Mouse (Mus musculus) olfactory bulb, adult 2 months (tissue): ENCODE results near the gene Dctn2.

ENCODE experiments used
- CTCF ChIP-seq: fragments of 200-500 bp; IDR thresholded peaks from 2 replicates; pipeline ENCODE4 v1.5.1; 2012; ENCODE audit warnings: low read depth, mild to moderate bottlenecking, low read length, moderate library complexity; ENCODE audit not compliant: insufficient read depth
- POLR2A ChIP-seq: fragments of 200-500 bp; IDR thresholded peaks from 2 replicates; pipeline ENCODE4 v1.6.1; 2012; ENCODE audit warnings: mild to moderate bottlenecking, low read depth, low read length, moderate library complexity; ENCODE audit not compliant: insufficient read depth

DNA sequence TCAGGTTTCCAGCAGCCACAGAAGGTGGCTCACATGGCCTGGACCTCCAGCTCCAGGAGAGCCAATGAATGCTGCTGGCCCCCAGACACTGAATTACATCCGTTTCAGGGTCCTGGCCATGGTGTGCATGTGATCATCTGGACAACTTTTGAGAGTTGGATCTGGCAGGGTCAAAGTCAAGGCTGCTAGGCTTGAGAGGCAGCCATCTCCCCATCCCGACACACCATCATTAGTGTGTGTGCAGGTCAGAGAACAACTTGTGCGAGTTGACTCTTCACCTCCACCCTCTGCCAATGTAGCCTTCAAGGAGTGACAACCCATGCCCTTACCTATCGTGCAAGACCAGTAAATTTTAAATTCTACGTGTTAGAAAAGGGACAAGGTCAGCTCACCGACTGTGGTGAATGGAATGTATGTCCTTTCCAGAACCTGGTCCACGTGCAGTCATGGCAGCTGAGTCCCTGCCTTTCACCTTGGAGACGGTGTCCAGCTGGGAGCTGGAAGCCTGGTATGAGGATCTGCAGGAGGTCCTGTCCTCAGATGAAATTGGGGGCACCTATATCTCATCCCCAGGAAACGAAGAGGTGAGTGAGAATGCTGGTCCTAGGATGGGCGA is 28.8 kb downstream of the Dctn2 start:
- TF ChIP-seq POLR2A: no peak
- no peak for TF ChIP-seq CTCF
